Mouse (Mus musculus): ENCODE data around the gene Mpdz. TPM values are rescaled to one million over a fixed set of nuclear protein-coding genes. Genes with fewer than 3 reads are reported as not detected.

Gene Mpdz
- total and polyA plus RNA-seq, 3 experiments, result not detected

GRCm38 (mm10) chr4:81421621-81422020, 21.0 kb downstream of the Mpdz start:
- no peak for DNase-seq (ENCODE audit: low read depth, low spot score)
- H3K79me2 ChIP-seq (ENCODE audit: control insufficient read depth, insufficient read depth, low read length, poor library complexity), result no peaks in the 10 kb centered on the region
- H3K9me3 ChIP-seq (replicated peaks; ENCODE audit: insufficient read depth, low read length), result no peaks in the 10 kb centered on the region
- H3K36me3 ChIP-seq (ENCODE audit: control insufficient read depth in 1 of 2, insufficient read depth in 2 of 2, low read length in 2 of 2), result no peaks in the 10 kb centered on the region
- H3K4me3 ChIP-seq (ENCODE audit: control insufficient read depth in 1 of 2, insufficient read depth in 1 of 2, low read depth in 2 of 2, low read length in 2 of 2), result no peak overlapping the region
- no peak overlapping the region for H3K27ac ChIP-seq (ENCODE audit: control insufficient read depth, low read depth, low read length)
- H3K4me1 ChIP-seq (ENCODE audit: control insufficient read depth in 1 of 2, insufficient read depth in 2 of 2, low read length in 2 of 2), result no peaks in the 10 kb centered on the region
- TF ChIP-seq RAD21 (IDR thresholded peaks at IDR 0.05; ENCODE audit: low read depth, low read length) (no peak), ZC3H11A (IDR thresholded peaks at IDR 0.05; ENCODE audit: low read depth, low read length) (no peak), ZMIZ1 (IDR thresholded peaks at IDR 0.05; ENCODE audit: low read depth, low read length) (no peak), ETS1 (IDR thresholded peaks at IDR 0.05; ENCODE audit: low read depth, low read length) (no peak), CHD2 (IDR thresholded peaks at IDR 0.05; ENCODE audit: low read length) (no peak), MYC (IDR thresholded peaks at IDR 0.05; ENCODE audit: low read depth, low read length) (no peak), POLR2A (IDR thresholded peaks at IDR 0.05; ENCODE audit: control insufficient read depth in 1 of 2, insufficient read depth in 1 of 2, low read depth in 1 of 2, low read length in 2 of 2, poor library complexity in 1 of 2) (no peak), CHD1 (IDR thresholded peaks at IDR 0.05; ENCODE audit: low read depth, low read length) (no peak), KAT2A (conservative IDR thresholded peaks at IDR 0.05; ENCODE audit: low read depth, low read length) (no peak), TBP (IDR thresholded peaks at IDR 0.05; ENCODE audit: low read depth, low read length) (no peak), NRF1 (IDR thresholded peaks at IDR 0.05; ENCODE audit: insufficient read depth, low read depth, low read length, poor library complexity, severe bottlenecking) (no peak), TCF12 (IDR thresholded peaks at IDR 0.05; ENCODE audit: low read depth, low read length) (no peak), ZNF384 (IDR thresholded peaks at IDR 0.05; ENCODE audit: low read depth, low read length) (no peak), MAZ (IDR thresholded peaks at IDR 0.05; ENCODE audit: low read depth, low read length) (no peak), GATA1 (IDR thresholded peaks at IDR 0.05; ENCODE audit: low read depth, low read length) (no peak)
- no peak overlapping the region for H3K9ac ChIP-seq (ENCODE audit: control insufficient read depth, low read depth, low read length, poor library complexity, severe bottlenecking)
- no peaks in the 10 kb centered on the region for H3K27me3 ChIP-seq (ENCODE audit: control insufficient read depth in 1 of 2, insufficient read depth in 2 of 2, low read length in 2 of 2)

- Histone ChIP-seq H3K4me3 (ENCODE audit: control insufficient read depth in 1 of 2, insufficient read depth in 1 of 2, low read depth in 2 of 2, low read length in 2 of 2) (no peak overlapping the region), H3K9me3 (replicated peaks; ENCODE audit: insufficient read depth, low read length) (no peaks in the 10 kb centered on the region), H3K27ac (ENCODE audit: control insufficient read depth, low read depth, low read length) (no peak overlapping the region), H3K79me2 (ENCODE audit: control insufficient read depth, insufficient read depth, low read length, poor library complexity) (no peaks in the 10 kb centered on the region), H3K36me3 (ENCODE audit: control insufficient read depth in 1 of 2, insufficient read depth in 2 of 2, low read length in 2 of 2) (no peaks in the 10 kb centered on the region), H3K27me3 (ENCODE audit: control insufficient read depth in 1 of 2, insufficient read depth in 2 of 2, low read length in 2 of 2) (no peaks in the 10 kb centered on the region), H3K9ac (ENCODE audit: control insufficient read depth, low read depth, low read length, poor library complexity, severe bottlenecking) (no peak overlapping the region), H3K4me1 (ENCODE audit: control insufficient read depth in 1 of 2, insufficient read depth in 2 of 2, low read length in 2 of 2) (no peaks in the 10 kb centered on the region)
- TF ChIP-seq E2F4 (IDR thresholded peaks at IDR 0.05; ENCODE audit: borderline replicate concordance, low read depth, low read length) (no peak), NELFE (IDR thresholded peaks at IDR 0.05; ENCODE audit: low read depth, low read length) (no peak), TCF12 (IDR thresholded peaks at IDR 0.05; ENCODE audit: low read depth, low read length) (no peak), CTCF (IDR thresholded peaks at IDR 0.05 in 2 of 3, conservative IDR thresholded peaks at IDR 0.05 in 1 of 3; ENCODE audit: control insufficient read depth in 1 of 3, insufficient read depth in 1 of 3, low read depth in 2 of 3, low read length in 3 of 3, poor library complexity in 1 of 3, severe bottlenecking in 1 of 3) (no peak), TAL1 (IDR thresholded peaks at IDR 0.05; ENCODE audit: low read length) (no peak), MYB (IDR thresholded peaks at IDR 0.05; ENCODE audit: low read depth, low read length) (no peak), UBTF (IDR thresholded peaks at IDR 0.05; ENCODE audit: borderline replicate concordance, insufficient read depth, low read depth, low read length) (no peak), ZMIZ1 (IDR thresholded peaks at IDR 0.05; ENCODE audit: low read depth, low read length) (no peak), ETS1 (IDR thresholded peaks at IDR 0.05; ENCODE audit: low read depth, low read length) (no peak), USF2 (IDR thresholded peaks at IDR 0.05; ENCODE audit: borderline replicate concordance in 1 of 2, insufficient read depth in 1 of 2, low read depth in 1 of 2, low read length in 2 of 2) (no peak), GATA1 (IDR thresholded peaks at IDR 0.05; ENCODE audit: low read depth, low read length) (no peak), KAT2A (conservative IDR thresholded peaks at IDR 0.05; ENCODE audit: low read depth, low read length) (no peak), RAD21 (IDR thresholded peaks at IDR 0.05; ENCODE audit: low read depth, low read length) (no peak), GABPA (IDR thresholded peaks at IDR 0.05; ENCODE audit: low read depth, low read length) (no peak)
- no peak for DNase-seq (ENCODE audit: low read depth, low spot score)
Observed at GRCm38 (mm10) chr4:81415324-81416026, 27.1 kb downstream of the Mpdz start.

All from MEL (cell line).